Mouse (Mus musculus): ENCODE measurements around the gene Msi2.

Gene Msi2

GRCm38 (mm10) chr11:88636934-88637333 lies 81.4 kb downstream of the Msi2 start:
- DNase-seq (ENCODE audit: low read depth, low spot score), result no peak

DNA sequence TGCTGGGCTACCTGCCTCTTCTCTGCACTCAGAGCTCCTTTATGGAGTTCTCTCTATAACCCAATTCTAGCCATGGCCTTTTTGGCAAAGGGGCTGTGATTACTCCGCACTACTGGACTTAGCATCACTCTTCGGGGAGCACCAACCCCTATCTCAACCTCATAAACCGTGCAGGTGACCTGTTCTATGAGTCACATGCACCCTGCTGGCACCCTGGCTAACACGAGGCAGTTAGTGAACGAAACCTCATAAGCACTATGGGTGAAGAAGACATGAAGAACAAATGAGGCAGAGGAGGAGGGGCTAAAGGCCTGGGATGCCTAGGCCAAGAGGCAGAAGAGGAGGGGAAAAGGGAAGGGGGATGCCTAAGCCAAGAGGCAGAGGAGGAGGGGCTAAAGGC lies 82.0 kb downstream of the Msi2 start:
- DNase-seq (ENCODE audit: low read depth, low spot score), result no peak

DNA sequence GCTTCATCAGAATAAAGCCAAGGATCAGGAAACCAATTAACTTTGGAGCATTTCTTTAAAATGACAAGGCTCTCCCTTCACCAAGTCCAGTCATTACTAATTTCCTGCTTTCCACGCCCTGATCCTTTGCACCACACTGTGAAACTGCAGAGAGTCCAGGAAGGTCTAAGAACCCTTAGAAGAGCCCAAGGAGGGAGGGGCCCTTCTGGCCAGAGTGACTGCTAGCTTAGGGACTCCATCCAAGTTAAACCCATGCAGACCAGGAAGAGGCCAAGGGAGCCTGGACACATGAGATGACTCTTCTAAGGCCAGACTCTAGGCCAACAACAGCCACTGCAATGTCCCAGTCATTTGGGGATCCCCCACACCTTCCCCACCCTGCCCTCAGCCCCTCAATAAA lies 83.7 kb downstream of the Msi2 start:
- no peak for DNase-seq (ENCODE audit: low read depth, low spot score)

DNA sequence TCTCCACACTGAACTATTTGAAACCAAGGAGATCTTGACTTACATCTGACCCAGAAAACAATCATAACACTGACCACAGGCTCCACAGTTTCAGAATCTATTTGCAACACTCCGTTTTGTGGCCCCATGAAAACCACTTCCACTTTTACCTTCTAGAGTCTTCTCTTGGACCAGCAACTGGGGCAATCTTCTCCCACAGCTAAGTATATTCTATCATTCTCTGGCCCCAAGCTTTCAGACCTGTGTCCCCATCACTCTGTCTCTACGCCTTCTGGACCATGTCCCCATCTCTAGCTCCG lies 86.4 kb downstream of the Msi2 start:
- DNase-seq (ENCODE audit: low read depth, low spot score), result no peak

DNA sequence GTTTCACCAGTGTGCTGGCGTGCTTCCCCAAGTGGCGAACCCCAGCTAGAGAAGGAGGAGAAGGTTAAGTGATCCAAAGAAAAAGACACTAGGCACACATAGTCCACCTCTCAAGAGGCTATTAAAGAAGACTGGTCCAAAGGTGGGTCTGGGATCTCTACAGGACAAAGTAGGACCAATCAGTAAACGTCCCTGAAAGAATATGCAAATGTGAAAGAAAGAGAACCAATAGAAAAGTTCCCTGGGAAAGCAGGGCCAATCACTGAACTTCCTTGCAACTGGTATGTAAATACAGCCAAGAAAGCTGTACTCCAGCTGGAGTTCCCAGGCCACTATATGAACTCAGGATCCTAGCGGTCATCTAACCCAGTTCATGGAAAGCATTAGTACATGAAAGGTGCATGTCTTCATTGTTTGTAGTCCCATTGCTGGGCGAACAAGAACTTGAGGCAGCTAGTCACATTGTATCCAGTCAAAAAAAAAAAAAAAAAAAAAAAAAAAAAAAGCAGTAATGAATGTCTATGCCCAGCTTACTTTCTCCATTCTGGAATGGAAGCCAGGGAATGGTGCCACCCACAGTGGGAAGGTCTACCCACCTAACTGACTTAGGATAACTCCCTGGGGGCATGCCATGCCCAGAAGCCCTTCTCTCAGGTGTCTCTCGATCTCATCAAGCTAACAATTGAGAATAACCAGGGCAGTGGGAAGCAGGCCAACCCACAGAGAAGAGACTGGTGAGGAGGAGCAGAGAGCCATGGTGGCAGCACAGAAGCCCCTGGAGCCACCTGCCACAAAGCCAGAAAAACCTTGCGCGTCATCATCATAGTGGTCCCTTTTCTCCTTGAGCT lies 87.0 kb downstream of the Msi2 start:
- no peak for DNase-seq (ENCODE audit: low read depth, low spot score)

DNA sequence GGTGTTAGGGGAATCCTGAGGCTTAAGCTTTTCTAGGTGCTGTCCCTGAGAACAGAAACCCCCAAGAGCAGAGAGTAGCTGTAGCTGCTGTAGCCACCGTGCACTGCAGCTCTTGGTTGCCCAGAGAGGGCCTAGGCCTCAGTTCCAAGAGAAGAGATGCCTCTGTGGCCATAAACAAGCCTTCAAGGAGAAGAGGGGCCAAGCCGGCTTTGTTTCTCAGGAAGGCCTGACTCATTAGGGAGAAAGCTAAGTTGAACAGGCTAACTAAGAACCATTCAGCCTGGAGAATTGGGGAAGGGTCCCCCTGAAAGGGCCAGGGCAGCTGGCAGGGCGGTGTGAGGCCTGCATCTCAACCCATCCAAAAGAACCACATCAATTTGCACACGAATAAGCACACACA lies 88.7 kb downstream of the Msi2 start:
- peak; percentile 34 for DNase-seq (ENCODE audit: low read depth, low spot score)

- no peak for DNase-seq (ENCODE audit: low read depth, low spot score)
These were observed 89.1 kb downstream of the Msi2 start for GRCm38 (mm10) chr11:88629165-88629564.

- no peak for DNase-seq (ENCODE audit: low read depth, low spot score)
These were observed 89.6 kb downstream of the Msi2 start for GRCm38 (mm10) chr11:88628676-88629075.

DNA sequence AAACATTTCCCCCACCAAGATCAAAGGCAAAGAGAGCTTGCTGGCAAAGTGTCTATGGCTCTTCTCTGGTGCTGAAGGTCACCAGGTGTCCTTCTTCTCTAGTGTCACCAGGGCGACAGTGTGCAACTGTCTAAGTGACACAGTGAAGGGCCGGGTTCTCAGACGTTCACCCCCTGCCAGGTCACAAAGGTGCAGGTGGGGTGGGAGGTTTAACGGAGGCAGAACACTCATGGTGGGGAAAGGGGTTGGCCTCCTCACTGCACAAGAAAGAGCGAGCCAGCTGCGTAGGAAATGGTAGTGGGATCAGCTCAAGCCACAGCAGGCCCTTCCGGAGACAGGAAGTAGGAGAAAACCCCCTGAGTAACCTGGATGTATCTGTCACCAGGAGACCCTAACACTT lies 91.0 kb downstream of the Msi2 start:
- DNase-seq (ENCODE audit: low read depth, low spot score), result no peak

GRCm38 (mm10) chr11:88626576-88626975 lies 91.7 kb downstream of the Msi2 start:
- DNase-seq (ENCODE audit: low read depth, low spot score), result no peak

- DNase-seq (ENCODE audit: low read depth, low spot score), result no peak
These were observed 92.3 kb downstream of the Msi2 start for GRCm38 (mm10) chr11:88626061-88626460.

- no peak for DNase-seq (ENCODE audit: low read depth, low spot score)
These were observed 93.2 kb downstream of the Msi2 start for GRCm38 (mm10) chr11:88625063-88625462.

- DNase-seq (ENCODE audit: low read depth, low spot score), result no peak
These were observed 93.7 kb downstream of the Msi2 start for GRCm38 (mm10) chr11:88624627-88625026.

DNA sequence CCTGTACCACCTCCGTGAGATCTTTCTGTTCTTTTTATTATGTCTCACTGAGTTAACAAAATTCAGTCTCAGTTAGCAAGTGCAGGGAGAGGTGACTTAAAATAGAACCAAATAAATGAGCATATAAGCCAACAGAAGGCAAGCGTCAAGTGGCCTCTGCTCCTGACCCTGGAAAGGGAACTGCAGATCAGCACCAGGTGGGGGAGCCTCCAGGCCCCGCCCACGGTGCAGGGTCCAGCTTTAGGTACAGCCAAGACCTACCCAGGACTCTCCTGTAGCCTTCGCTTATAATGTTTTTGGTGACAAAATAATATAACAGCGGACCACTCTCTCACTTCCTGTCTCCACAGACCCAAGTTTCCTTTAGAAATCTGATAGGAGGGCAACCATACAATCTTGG lies 94.6 kb downstream of the Msi2 start:
- DNase-seq (ENCODE audit: low read depth, low spot score), result no peak

- no peak for DNase-seq (ENCODE audit: low read depth, low spot score)
These were observed 95.8 kb downstream of the Msi2 start for GRCm38 (mm10) chr11:88622496-88622895.

DNA sequence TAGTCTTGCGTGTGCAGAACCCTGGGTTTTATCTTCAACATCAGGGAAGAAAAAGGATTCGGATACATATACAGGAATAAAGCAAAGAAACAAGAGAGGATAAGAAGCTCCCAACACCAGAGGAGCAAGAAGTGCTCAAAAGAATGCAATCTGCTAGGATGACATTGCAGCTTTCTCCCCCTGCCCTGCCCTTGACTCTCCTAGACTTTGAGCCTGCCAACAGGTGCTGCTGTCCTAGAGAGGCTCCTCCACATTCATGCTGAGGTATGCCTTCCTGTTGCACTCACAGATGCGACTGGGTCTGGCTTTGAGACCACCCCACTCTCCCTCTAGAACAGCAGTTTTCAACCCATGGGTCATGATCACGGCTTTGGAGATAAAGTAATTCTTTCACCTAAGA lies 96.5 kb downstream of the Msi2 start:
- DNase-seq (ENCODE audit: low read depth, low spot score), result no peak

DNA sequence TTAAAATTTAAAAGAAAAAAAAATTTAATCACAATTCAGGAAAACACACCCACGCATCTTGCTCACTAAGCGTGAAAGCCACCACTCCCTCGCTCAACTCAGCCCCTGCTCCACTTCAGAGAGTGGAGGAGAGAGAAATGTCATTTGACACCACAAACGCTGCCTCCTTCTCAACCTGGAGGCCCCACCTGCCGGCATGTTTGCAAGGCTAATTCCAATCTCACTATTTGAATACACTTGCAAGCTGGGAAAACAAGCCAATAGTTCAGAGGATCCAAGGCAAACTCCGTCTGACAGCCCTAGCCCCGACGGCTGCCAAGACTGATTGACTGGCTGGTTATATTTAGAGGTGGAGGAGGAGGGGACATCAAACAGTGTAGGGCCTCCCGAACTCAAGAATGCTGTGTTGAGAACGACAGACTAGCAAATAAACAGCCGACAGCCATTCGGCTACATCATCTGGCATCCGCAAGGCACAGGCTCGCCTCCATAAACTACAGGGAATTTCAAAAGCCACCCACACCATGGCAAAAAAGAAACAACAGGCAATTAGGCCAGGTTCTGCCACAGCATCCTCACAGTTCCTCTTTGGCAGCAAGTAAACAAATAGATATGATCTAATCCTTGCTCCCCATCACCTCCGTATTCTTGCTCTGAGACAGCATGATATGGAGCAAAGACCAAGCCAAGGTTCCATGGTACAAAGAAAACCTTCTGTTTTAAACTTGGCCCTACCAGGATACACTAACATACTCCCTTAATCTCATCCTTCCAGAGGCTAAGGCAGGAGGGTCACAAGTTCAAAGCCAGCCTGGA lies 97.9 kb downstream of the Msi2 start:
- DNase-seq (ENCODE audit: low read depth, low spot score), result no peak

DNA sequence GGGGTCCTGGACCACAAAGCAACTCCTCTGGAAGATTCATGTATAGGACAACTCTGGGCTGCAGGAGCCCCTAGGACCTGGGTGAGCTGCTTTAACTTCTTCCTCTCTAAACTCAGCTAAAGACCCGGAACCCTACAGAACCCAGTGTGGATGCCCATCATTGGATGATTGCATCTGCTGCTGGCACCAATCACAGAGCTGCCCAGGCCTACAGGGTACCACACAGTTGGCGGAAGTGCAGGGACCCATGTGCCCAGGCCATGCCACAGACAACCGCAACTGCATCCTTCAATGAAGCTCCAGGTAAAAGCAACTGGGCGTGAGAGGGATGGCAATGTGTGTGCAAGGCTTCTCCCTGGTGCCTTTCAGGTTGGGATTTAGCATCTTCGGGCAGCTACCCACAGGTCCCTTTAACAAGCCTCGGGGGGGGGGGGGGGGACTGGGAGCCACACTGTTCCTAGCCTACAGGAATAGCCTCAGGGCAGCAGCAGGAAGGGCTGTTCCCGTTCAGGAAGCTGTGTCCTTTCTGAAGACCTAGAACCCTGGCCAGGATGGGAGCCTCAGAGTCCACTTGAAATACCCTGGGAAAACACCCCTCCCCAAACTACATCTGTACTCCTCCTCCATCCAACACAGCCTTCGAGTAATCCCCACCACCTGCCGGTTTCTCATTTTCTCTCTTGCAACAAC lies 98.7 kb downstream of the Msi2 start:
- DNase-seq (ENCODE audit: low read depth, low spot score), result no peak

DNA sequence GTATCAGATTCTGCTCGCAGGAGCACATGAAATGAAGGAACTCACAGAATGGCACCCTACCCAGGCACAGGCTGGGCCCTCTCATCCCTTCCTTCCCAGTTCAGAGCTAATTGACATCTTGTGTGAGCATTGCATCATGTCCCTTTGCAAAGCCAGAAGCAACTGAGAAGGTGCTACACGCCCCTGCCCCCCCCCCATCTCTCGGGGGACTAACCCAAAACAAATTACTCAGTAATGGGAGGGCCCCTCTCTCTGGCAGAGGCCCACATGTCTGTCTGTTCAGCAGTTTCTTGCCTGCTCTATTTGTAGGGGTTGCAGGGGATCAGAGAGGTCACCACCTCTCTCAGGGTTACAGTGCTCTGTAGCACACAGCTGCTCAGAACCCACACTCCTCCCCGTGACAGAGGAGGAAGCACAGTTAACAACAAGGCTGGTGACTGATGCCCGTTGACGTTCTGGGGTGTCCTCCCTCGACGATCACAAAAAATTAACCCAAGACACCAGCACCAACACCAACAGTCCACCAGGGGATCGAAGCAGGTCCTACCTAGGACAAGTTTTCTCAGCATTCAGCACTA lies 99.5 kb downstream of the Msi2 start:
- DNase-seq (ENCODE audit: low read depth, low spot score), result no peak

- DNase-seq (ENCODE audit: low read depth, low spot score), result no peak
These were observed 100.3 kb downstream of the Msi2 start for GRCm38 (mm10) chr11:88618005-88618501.

DNA sequence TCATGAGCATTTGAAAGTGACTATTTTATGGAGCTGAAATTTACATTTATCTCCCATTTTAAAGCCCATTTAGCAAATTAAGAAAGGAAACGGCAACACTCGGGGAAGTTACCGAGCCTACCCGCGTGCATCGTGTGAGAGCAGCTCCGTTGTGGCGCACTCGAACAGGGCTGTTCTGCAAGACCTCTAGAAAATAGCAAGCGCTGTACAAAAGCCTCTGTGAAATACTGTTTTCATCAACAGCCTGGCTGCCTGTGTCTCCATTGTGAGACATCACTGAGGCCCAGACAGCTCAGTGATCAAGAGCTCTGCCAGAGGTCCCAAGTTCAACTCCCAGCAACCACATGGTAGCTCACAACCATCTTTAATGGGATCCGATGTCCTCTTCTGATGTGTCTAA lies 100.9 kb downstream of the Msi2 start:
- no peak for DNase-seq (ENCODE audit: low read depth, low spot score)

Data from brain, embryonic 18.5 days (tissue).